Mouse (Mus musculus) layer of hippocampus, adult 11-12 months (tissue): ENCODE results near the gene Gm1043.

Source experiments
- DNase-seq: peaks from one replicate; pipeline ENCODE4 v3.0.0; 2022; ENCODE audit warnings: low spot score

Gm1043 gene

GRCm38 (mm10) chr5:37085241-37085640, at the start of gene Gm1043:
TSS of gene Gm1043 (plus strand) at chr5:37085370.
- no peak for DNase-seq

- DNase-seq, result no peak
Measured at GRCm38 (mm10) chr5:37035896-37036295, 49.3 kb upstream of the Gm1043 start.

GRCm38 (mm10) chr5:37036884-37037283, 48.3 kb upstream of the Gm1043 start:
- no peak for DNase-seq

- no peak for DNase-seq
Measured at GRCm38 (mm10) chr5:37039908-37040307, 45.3 kb upstream of the Gm1043 start.

- no peak for DNase-seq
Measured at GRCm38 (mm10) chr5:37040711-37041110, 44.5 kb upstream of the Gm1043 start.

- no peak for DNase-seq
Measured at GRCm38 (mm10) chr5:37041651-37042050, 43.5 kb upstream of the Gm1043 start.

GRCm38 (mm10) chr5:37042934-37043333, 42.2 kb upstream of the Gm1043 start:
- DNase-seq, result no peak

- no peak for DNase-seq
Measured at GRCm38 (mm10) chr5:37044793-37045192, 40.4 kb upstream of the Gm1043 start.

- no peak for DNase-seq
Measured at GRCm38 (mm10) chr5:37045582-37045981, 39.6 kb upstream of the Gm1043 start.

GRCm38 (mm10) chr5:37046791-37047190, 38.4 kb upstream of the Gm1043 start:
- DNase-seq, result no peak

- DNase-seq, result no peak
Measured at GRCm38 (mm10) chr5:37047206-37047915, 37.8 kb upstream of the Gm1043 start.

GRCm38 (mm10) chr5:37047992-37048391, 37.2 kb upstream of the Gm1043 start:
- no peak for DNase-seq

GRCm38 (mm10) chr5:37049111-37049510, 36.1 kb upstream of the Gm1043 start:
- no peak for DNase-seq

- no peak for DNase-seq
Measured at GRCm38 (mm10) chr5:37050521-37051373, 34.4 kb upstream of the Gm1043 start.

GRCm38 (mm10) chr5:37051374-37052100, 33.6 kb upstream of the Gm1043 start:
- no peak for DNase-seq

- DNase-seq, result no peak
Measured at GRCm38 (mm10) chr5:37052846-37053245, 32.3 kb upstream of the Gm1043 start.

GRCm38 (mm10) chr5:37055789-37056188, 29.4 kb upstream of the Gm1043 start:
- DNase-seq, result no peak

GRCm38 (mm10) chr5:37056471-37056870, 28.7 kb upstream of the Gm1043 start:
- no peak for DNase-seq

GRCm38 (mm10) chr5:37061612-37062011, 23.6 kb upstream of the Gm1043 start:
- no peak for DNase-seq

- no peak for DNase-seq
Measured at GRCm38 (mm10) chr5:37064454-37065449, 20.4 kb upstream of the Gm1043 start.
